Mouse (Mus musculus) G1E (cell line): Measurements from ENCODE around the gene Olfr120. TPM values are rescaled to one million over a fixed set of nuclear protein-coding genes. Genes with fewer than 3 reads are reported as not detected.
"Not testable (repeated sequence)": the region's sequence is repeated elsewhere in the genome, so short reads cannot be mapped to it uniquely, and the experiment has no call there.

Source experiments
- ATAC-seq: 2 replicates; pipeline ENCODE4 v1.8.0; 2016; ENCODE audit warnings: mild to moderate bottlenecking; ENCODE audit not compliant: insufficient number of reproducible peaks, poor library complexity, low FRiP score, severe bottlenecking; ENCODE audit errors: extremely low read depth
- DNase-seq: peaks from one replicate; pipeline ENCODE4 v3.0.0; 2012; ENCODE audit warnings: low spot score
- H3K27me3 ChIP-seq: 2 replicates; pipeline ENCODE4 v1.6.1; 2012; ENCODE audit warnings: mild to moderate bottlenecking, low read length, inconsistent platforms; ENCODE audit not compliant: insufficient read depth
- H3K36me3 ChIP-seq: replicated peaks from 2 replicates; pipeline ENCODE3; 2012; ENCODE audit warnings: mild to moderate bottlenecking, inconsistent platforms
- H3K4me1 ChIP-seq: 2 replicates; pipeline ENCODE4 v1.6.1; 2012; ENCODE audit warnings: low read depth, low read length, inconsistent platforms, mixed read lengths; ENCODE audit not compliant: insufficient read depth
- H3K4me3 ChIP-seq: 2 replicates; pipeline ENCODE4 v1.5.1; 2012; ENCODE audit warnings: low read depth, mild to moderate bottlenecking, inconsistent platforms, low read length, moderate library complexity, mixed read lengths
- H3K9me3 ChIP-seq: replicated peaks from 2 replicates; pipeline ENCODE4 v1.6.1; 2012; ENCODE audit warnings: inconsistent platforms
- CTCF ChIP-seq: IDR thresholded peaks from 2 replicates; pipeline ENCODE4 v1.5.1; 2012; ENCODE audit warnings: low read depth, low read length, inconsistent platforms, mixed read lengths
- GATA1 ChIP-seq: IDR thresholded peaks from 2 replicates; pipeline ENCODE4 v1.6.1; 2012; ENCODE audit warnings: borderline replicate concordance, low read length, inconsistent platforms, mixed read lengths
- GATA2 ChIP-seq: IDR thresholded peaks from 2 replicates; pipeline ENCODE4 v1.6.1; 2012; ENCODE audit warnings: low read depth, low read length, inconsistent platforms, borderline replicate concordance
- POLR2AphosphoS5 ChIP-seq: IDR thresholded peaks from 2 replicates; pipeline ENCODE4 v1.6.1; 2012; ENCODE audit warnings: low read depth, low read length, inconsistent platforms; ENCODE audit not compliant: insufficient replicate concordance
- TAL1 ChIP-seq: conservative IDR thresholded peaks from 2 replicates; pipeline ENCODE4 v1.6.1; 2012; ENCODE audit warnings: low read depth, low read length, inconsistent platforms, mixed read lengths
- polyA plus RNA-seq: library from polyadenylated mRNA; stranded (reverse); fragments of >175 nt; gene quantifications from 2 replicates; pipeline ENCODE4 v1.2.3, GENCODE M21; 2012
- total RNA-seq, 2 experiments: library from RNA; stranded (forward) in 1 of 2; stranded (reverse) in 1 of 2; fragments of 200-1000 nt in 1 of 2; fragments of >200 nt in 1 of 2; fragmentation: Nextera tagmentation in 1 of 2; gene quantifications; 2 replicates each; pipeline ENCODE4 v1.2.3; 2014 to 2017

Gene Olfr120
- total RNA-seq (2014; fragmentation: Nextera tagmentation) (not detected in 2 replicates), total RNA-seq (2017) (0.11 TPM in 1 of 2 replicates, not detected in the other), polyA plus RNA-seq (not detected in 2 replicates)

GRCm38 (mm10) chr17:37721508-37721907 lies at the start of gene Olfr120:
Gene Olfr120 (plus strand): TSS chr17:37721808.
- DNase-seq: no peak
- no peak within 1 kb of the TSS for H3K4me3 ChIP-seq
- H3K4me1 ChIP-seq: no peaks in the 10 kb centered on the region
- no peaks in the 10 kb centered on the region for H3K27me3 ChIP-seq
- no peaks in the 10 kb centered on the region for H3K9me3 ChIP-seq
- no peaks in the 10 kb centered on the region for H3K36me3 ChIP-seq
- ATAC-seq: no peak
- TF ChIP-seq TAL1: no peak
- TF ChIP-seq GATA2: no peak
- no peak for TF ChIP-seq POLR2AphosphoS5
- no peak for TF ChIP-seq CTCF
- TF ChIP-seq GATA1: no peak

- H3K27me3 ChIP-seq, H3K36me3 ChIP-seq, H3K4me1 ChIP-seq, H3K4me3 ChIP-seq, H3K9me3 ChIP-seq, DNase-seq, ATAC-seq: not testable (repeated sequence)
Observed at GRCm38 (mm10) chr17:37696264-37696663, 25.3 kb upstream of the Olfr120 start, which contains the start of gene Olfr119. Gene Olfr119 (plus strand): TSS chr17:37696564.

- H3K9me3 ChIP-seq: no peaks in the 10 kb centered on the region
- H3K36me3 ChIP-seq: no peaks in the 10 kb centered on the region
- TF ChIP-seq GATA1 (no peak), CTCF (no peak), TAL1 (no peak), GATA2 (no peak), POLR2AphosphoS5 (no peak)
Observed at GRCm38 (mm10) chr17:37738070-37738469, 16.5 kb downstream of the Olfr120 start.

GRCm38 (mm10) chr17:37768307-37768706 lies 46.7 kb downstream of the Olfr120 start, which contains the start of gene Olfr122:
Gene Olfr122 (plus strand): TSS chr17:37768607.
- ATAC-seq (no peak), DNase-seq (no peak)
- Histone ChIP-seq H3K27me3 (no peaks in the 10 kb centered on the region), H3K9me3 (peaks cover 8% of the 10 kb centered on the region), H3K4me1 (no peaks in the 10 kb centered on the region), H3K36me3 (no peaks in the 10 kb centered on the region), H3K4me3 (no peak within 1 kb of the TSS)
- no peak for TF ChIP-seq GATA1
- no peak for TF ChIP-seq TAL1
- no peak for TF ChIP-seq POLR2AphosphoS5
- TF ChIP-seq CTCF: no peak
- TF ChIP-seq GATA2: no peak

More at GRCm38 (mm10) chr17:37738070-37738469, 16.5 kb downstream of the Olfr120 start:
- no peak overlapping the region for H3K4me3 ChIP-seq
- ATAC-seq: no peak
- DNase-seq: no peak
- H3K4me1 ChIP-seq: no peaks in the 10 kb centered on the region
- no peaks in the 10 kb centered on the region for H3K27me3 ChIP-seq

Other genes with a start within 250 kb of the Olfr120 start
- not detected in 2 replicates for gene H2-M2, start 238.3 kb upstream of the Olfr120 start, total RNA-seq (2014; fragmentation: Nextera tagmentation)
- gene H2-M2, start 238.3 kb upstream of the Olfr120 start, total RNA-seq (2017): not detected in 2 replicates
- gene H2-M2, start 238.3 kb upstream of the Olfr120 start, polyA plus RNA-seq: not detected in 2 replicates
- gene Olfr110, start 229.3 kb upstream of the Olfr120 start, total RNA-seq (2014; fragmentation: Nextera tagmentation): not detected in 2 replicates
- gene Olfr110, start 229.3 kb upstream of the Olfr120 start, total RNA-seq (2017): not detected in 2 replicates
- gene Olfr110, start 229.3 kb upstream of the Olfr120 start, polyA plus RNA-seq: not detected in 2 replicates
- gene Olfr111, start 213.8 kb upstream of the Olfr120 start, total RNA-seq (2014; fragmentation: Nextera tagmentation): not detected in 2 replicates
- 0.12 TPM in 1 of 2 replicates, not detected in the other for gene Olfr111, start 213.8 kb upstream of the Olfr120 start, total RNA-seq (2017)
- gene Olfr111, start 213.8 kb upstream of the Olfr120 start, polyA plus RNA-seq: not detected in 2 replicates
- not detected in 2 replicates for gene Olfr112, start 152.4 kb upstream of the Olfr120 start, total RNA-seq (2014; fragmentation: Nextera tagmentation)
- 0.05 and 0.12 TPM in 2 replicates for gene Olfr112, start 152.4 kb upstream of the Olfr120 start, total RNA-seq (2017)
- gene Olfr112, start 152.4 kb upstream of the Olfr120 start, polyA plus RNA-seq: not detected in 2 replicates
- not detected in 2 replicates for gene Olfr113, start 144.1 kb upstream of the Olfr120 start, total RNA-seq (2014; fragmentation: Nextera tagmentation)
- gene Olfr113, start 144.1 kb upstream of the Olfr120 start, total RNA-seq (2017): 0.22 TPM in 1 of 2 replicates, not detected in the other
- gene Olfr113, start 144.1 kb upstream of the Olfr120 start, polyA plus RNA-seq: not detected in 2 replicates
- gene Olfr114, start 129.1 kb upstream of the Olfr120 start, total RNA-seq (2014; fragmentation: Nextera tagmentation): not detected in 2 replicates
- not detected in 2 replicates for gene Olfr114, start 129.1 kb upstream of the Olfr120 start, total RNA-seq (2017)
- not detected in 2 replicates for gene Olfr114, start 129.1 kb upstream of the Olfr120 start, polyA plus RNA-seq
- not detected in 2 replicates for gene Olfr115, start 94.7 kb upstream of the Olfr120 start, total RNA-seq (2014; fragmentation: Nextera tagmentation)
- 0.44 TPM in 1 of 2 replicates, not detected in the other for gene Olfr115, start 94.7 kb upstream of the Olfr120 start, total RNA-seq (2017)
- gene Olfr115, start 94.7 kb upstream of the Olfr120 start, polyA plus RNA-seq: not detected in 2 replicates
- not detected in 2 replicates for gene Olfr116, start 94.6 kb upstream of the Olfr120 start, total RNA-seq (2014; fragmentation: Nextera tagmentation)
- 0.05 TPM in 1 of 2 replicates, not detected in the other for gene Olfr116, start 94.6 kb upstream of the Olfr120 start, total RNA-seq (2017)
- not detected in 2 replicates for gene Olfr116, start 94.6 kb upstream of the Olfr120 start, polyA plus RNA-seq
- gene Olfr117, start 58.0 kb upstream of the Olfr120 start, total RNA-seq (2014; fragmentation: Nextera tagmentation): not detected in 2 replicates
- 0.05 TPM in 1 of 2 replicates, not detected in the other for gene Olfr117, start 58.0 kb upstream of the Olfr120 start, total RNA-seq (2017)
- not detected in 2 replicates for gene Olfr117, start 58.0 kb upstream of the Olfr120 start, polyA plus RNA-seq
- not detected in 2 replicates for gene Olfr118, start 54.8 kb upstream of the Olfr120 start, total RNA-seq (2014; fragmentation: Nextera tagmentation)
- 0.05 TPM in 1 of 2 replicates, not detected in the other for gene Olfr118, start 54.8 kb upstream of the Olfr120 start, total RNA-seq (2017)
- not detected in 2 replicates for gene Olfr118, start 54.8 kb upstream of the Olfr120 start, polyA plus RNA-seq
- not detected in 2 replicates for gene Olfr119, start 25.2 kb upstream of the Olfr120 start, total RNA-seq (2014; fragmentation: Nextera tagmentation)
- 0.17 TPM in 1 of 2 replicates, not detected in the other for gene Olfr119, start 25.2 kb upstream of the Olfr120 start, total RNA-seq (2017)
- gene Olfr119, start 25.2 kb upstream of the Olfr120 start, polyA plus RNA-seq: not detected in 2 replicates
- gene Olfr121, start 27.0 kb downstream of the Olfr120 start, total RNA-seq (2014; fragmentation: Nextera tagmentation): not detected in 2 replicates
- not detected in 2 replicates for gene Olfr121, start 27.0 kb downstream of the Olfr120 start, total RNA-seq (2017)
- gene Olfr121, start 27.0 kb downstream of the Olfr120 start, polyA plus RNA-seq: not detected in 2 replicates
- gene Olfr122, start 46.8 kb downstream of the Olfr120 start, total RNA-seq (2014; fragmentation: Nextera tagmentation): not detected in 2 replicates
- gene Olfr122, start 46.8 kb downstream of the Olfr120 start, total RNA-seq (2017): not detected in 2 replicates
- not detected in 2 replicates for gene Olfr122, start 46.8 kb downstream of the Olfr120 start, polyA plus RNA-seq
- gene Olfr123, start 71.7 kb downstream of the Olfr120 start, total RNA-seq (2014; fragmentation: Nextera tagmentation): not detected in 2 replicates
- 0.11 TPM in 1 of 2 replicates, not detected in the other for gene Olfr123, start 71.7 kb downstream of the Olfr120 start, total RNA-seq (2017)
- gene Olfr123, start 71.7 kb downstream of the Olfr120 start, polyA plus RNA-seq: not detected in 2 replicates
- gene Olfr124, start 78.1 kb downstream of the Olfr120 start, total RNA-seq (2014; fragmentation: Nextera tagmentation): not detected in 2 replicates
- gene Olfr124, start 78.1 kb downstream of the Olfr120 start, total RNA-seq (2017): 0.27 TPM in 1 of 2 replicates, not detected in the other
- gene Olfr124, start 78.1 kb downstream of the Olfr120 start, polyA plus RNA-seq: not detected in 2 replicates
- gene Olfr125, start 111.1 kb downstream of the Olfr120 start, total RNA-seq (2014; fragmentation: Nextera tagmentation): not detected in 2 replicates
- not detected in 2 replicates for gene Olfr125, start 111.1 kb downstream of the Olfr120 start, total RNA-seq (2017)
- not detected in 2 replicates for gene Olfr125, start 111.1 kb downstream of the Olfr120 start, polyA plus RNA-seq
- gene Olfr126, start 125.7 kb downstream of the Olfr120 start, total RNA-seq (2014; fragmentation: Nextera tagmentation): not detected in 2 replicates
- gene Olfr126, start 125.7 kb downstream of the Olfr120 start, total RNA-seq (2017): 0.11 TPM in 1 of 2 replicates, not detected in the other
- not detected in 2 replicates for gene Olfr126, start 125.7 kb downstream of the Olfr120 start, polyA plus RNA-seq
- gene Olfr127, start 178.6 kb downstream of the Olfr120 start, total RNA-seq (2014; fragmentation: Nextera tagmentation): not detected in 2 replicates
- 0.35 TPM in 1 of 2 replicates, not detected in the other for gene Olfr127, start 178.6 kb downstream of the Olfr120 start, total RNA-seq (2017)
- gene Olfr127, start 178.6 kb downstream of the Olfr120 start, polyA plus RNA-seq: not detected in 2 replicates
- not detected in 2 replicates for gene Olfr128, start 198.7 kb downstream of the Olfr120 start, total RNA-seq (2014; fragmentation: Nextera tagmentation)
- 0.05 and 0.17 TPM in 2 replicates for gene Olfr128, start 198.7 kb downstream of the Olfr120 start, total RNA-seq (2017)
- not detected in 2 replicates for gene Olfr128, start 198.7 kb downstream of the Olfr120 start, polyA plus RNA-seq
- gene Olfr761, start 231.3 kb downstream of the Olfr120 start, total RNA-seq (2014; fragmentation: Nextera tagmentation): not detected in 2 replicates
- not detected in 2 replicates for gene Olfr761, start 231.3 kb downstream of the Olfr120 start, total RNA-seq (2017)
- not detected in 2 replicates for gene Olfr761, start 231.3 kb downstream of the Olfr120 start, polyA plus RNA-seq